Mouse (Mus musculus): ENCODE results near the gene 2610001J05Rik. TPM values are rescaled to one million over a fixed set of nuclear protein-coding genes. Genes with fewer than 3 reads are reported as not detected.
"Not testable (repeated sequence)": the region's sequence is repeated elsewhere in the genome, so short reads cannot be mapped to it uniquely, and the experiment has no call there.

The 2610001J05Rik gene
- 10 to 100 TPM; 32.6 to 50.1 TPM for total RNA-seq (2021)
- polyA plus RNA-seq (2012; rRNA removed), result 4.4 and 5.6 TPM in 2 replicates
- long read RNA-seq, transcript 2610001J05Rik-201 (3 exons, 3,177 nt), result major isoform, 16 of 27 reads
- long read RNA-seq, transcript 2610001J05Rik-203 (1 exons, 1,606 nt), result minor isoform, 8 of 27 reads
- long read RNA-seq, partial matches to known transcripts, result 2 of 27 reads
- long read RNA-seq, other reads (novel, unspliced or antisense), result 1 of 27 reads

DNA sequence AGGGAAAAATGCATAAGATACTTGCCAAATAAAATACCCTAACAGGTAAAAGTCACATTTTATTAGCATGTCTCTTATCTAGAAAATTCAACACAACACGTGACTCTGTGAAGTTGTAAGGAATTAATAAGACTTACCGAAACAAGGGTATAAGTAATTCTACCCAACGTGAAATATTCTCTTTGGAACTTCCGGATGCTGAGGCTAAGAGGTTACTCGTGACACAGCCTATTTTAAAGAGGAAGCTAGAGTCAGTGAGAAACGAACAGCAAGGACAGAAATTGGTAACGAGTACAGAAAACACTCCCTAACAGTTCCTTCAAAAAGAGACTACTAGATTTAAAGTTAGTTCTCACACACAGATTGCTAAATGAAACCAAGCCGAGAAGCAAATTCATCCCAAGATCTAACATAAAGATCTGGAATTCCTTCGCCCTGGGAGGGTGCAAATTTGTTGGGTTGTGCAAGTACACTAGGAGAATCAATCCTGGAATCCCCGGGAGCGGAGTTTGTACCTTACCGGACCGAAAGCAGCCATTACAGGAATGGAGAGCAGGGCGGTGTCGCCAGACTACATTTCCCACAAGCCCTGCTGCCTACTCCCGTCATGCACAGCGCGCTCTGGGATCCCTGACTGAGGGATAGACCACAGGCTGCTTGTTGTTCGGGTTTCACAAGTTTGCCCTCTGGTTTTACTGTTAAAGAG lies at the start of gene 2610001J05Rik:
2610001J05Rik (minus strand) TSS at position 600 of the 706 bp plus-strand sequence.
- peak; percentile 93 for DNase-seq

GRCm38 (mm10) chr6:13909762-13910537 lies 38.6 kb upstream of the 2610001J05Rik start:
- no peak for DNase-seq

DNA sequence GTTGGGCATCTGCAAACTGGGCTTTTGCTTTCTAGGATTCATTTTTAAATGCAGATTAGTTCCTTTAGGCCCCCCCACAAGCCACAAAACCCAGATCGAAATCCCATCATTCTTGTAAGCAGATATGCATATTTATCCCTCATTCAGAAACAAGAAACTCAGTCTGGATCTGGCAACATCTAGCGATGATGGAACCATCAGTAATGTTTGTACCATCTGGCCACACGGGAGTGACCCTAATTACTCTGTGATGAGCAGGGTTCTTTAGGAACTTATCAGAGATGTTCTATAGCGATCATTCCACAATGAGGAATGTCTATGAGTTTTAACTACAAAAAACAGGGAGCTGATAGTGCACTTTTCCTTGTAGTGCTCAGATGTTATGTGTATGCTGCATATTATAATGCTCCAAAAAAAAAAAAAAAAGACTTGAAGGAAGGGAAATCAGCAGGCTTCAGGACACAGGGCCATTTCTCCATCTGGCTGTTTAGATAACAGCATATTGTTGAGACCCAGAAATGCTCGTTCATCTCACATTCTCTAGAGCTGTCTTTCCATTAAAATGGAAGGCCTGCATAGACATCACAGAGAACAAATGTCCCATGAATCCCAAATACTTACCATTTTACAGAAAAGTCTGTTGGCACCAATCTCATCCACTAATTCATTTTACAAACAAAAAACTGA lies 31.8 kb upstream of the 2610001J05Rik start:
- no peak for DNase-seq

DNA sequence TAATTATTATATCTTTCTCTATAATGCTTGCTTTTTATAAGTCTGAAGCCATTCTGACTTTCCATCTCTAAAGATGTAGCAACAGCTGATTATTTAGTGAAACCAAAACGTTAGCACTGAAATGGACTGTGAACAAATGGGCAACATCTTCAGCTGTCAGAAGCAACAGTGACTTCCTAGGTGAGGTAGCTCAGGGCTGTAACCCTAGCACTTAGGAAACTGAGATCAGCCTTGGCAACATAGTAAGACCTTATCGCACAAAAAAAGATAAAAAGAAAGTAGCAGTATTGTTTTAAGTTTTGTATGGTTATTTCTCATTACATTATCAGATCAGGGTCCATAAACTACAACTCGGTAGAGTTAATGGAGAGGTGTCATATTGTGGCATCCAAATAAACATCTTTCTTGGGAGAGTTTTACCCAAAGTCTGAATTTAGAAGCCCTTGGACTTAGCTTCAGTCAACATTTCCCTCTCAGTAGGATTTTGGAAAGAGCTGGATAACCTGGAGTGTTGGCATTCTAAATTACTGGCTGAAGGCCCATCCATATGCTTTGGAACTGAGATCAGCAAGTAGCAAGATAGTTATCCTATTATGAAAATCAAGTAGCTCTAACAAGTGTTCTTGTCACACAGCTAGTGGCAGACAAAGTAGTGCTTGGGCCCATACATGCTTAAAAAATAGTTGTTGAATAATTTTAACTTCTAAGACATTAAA lies 13.7 kb upstream of the 2610001J05Rik start:
- DNase-seq, result no peak

- DNase-seq, result no peak
Measured at GRCm38 (mm10) chr6:13882919-13883318, 11.6 kb upstream of the 2610001J05Rik start.

GRCm38 (mm10) chr6:13873959-13874358 lies 2.6 kb upstream of the 2610001J05Rik start:
- DNase-seq, result no peak

- peak; percentile 4 for DNase-seq
Measured at GRCm38 (mm10) chr6:13872076-13872475, 758 bp upstream of the 2610001J05Rik start.

DNA sequence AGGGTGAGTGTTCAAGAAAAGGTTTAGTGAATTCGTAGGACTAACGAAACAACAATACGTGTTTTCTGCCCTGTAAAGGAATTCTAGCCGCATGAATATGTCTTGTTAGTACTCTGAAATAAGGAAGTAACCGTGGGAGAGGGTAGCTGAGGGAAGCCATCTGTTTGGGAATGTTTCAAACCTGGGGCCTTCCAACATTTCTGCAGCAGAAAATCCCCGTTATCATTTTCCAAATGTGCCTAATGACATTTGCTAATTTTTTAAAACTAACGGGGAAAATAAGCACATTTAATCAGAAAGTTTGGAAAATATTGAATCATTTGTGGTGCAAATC lies 274 bp upstream of the 2610001J05Rik start:
- DNase-seq, result no peak

GRCm38 (mm10) chr6:13870289-13870741 lies 1.0 kb downstream of the 2610001J05Rik start:
- peak; percentile 5 for DNase-seq

- DNase-seq, result no peak
Measured at GRCm38 (mm10) chr6:13860596-13860995, 10.7 kb downstream of the 2610001J05Rik start.

DNA sequence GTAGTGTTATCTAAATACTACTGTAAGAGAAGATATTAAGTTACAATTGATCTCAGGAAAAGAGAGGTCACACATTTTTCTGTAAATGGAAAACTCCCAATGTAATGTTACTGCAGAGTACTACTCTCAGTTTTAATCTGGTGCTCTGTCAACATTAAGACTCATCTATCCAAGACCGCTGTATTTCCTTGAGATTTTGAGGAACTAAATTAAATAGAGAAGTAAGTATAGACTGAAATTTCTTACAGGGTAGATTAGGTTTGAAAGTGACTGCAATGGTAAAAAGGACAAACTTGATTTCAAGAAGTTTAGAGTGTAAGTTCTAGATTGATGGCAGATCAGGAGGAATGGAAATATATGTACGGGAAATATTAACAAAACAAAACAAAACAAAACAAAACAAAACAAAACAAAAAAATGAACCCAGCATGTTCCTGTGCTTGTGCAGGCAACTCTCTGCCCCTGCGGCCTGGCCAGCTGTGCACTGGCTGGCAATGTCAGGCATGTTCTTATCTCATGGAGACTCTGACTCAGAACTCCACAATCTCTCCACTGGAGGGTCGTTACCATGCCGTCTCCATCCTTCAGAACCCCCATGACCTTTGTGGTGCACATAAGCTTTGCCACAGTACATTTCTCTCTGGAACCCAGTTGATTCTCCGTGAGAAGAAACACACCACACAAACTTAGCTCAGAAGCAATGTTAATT lies 11.3 kb downstream of the 2610001J05Rik start:
- DNase-seq, result no peak

DNA sequence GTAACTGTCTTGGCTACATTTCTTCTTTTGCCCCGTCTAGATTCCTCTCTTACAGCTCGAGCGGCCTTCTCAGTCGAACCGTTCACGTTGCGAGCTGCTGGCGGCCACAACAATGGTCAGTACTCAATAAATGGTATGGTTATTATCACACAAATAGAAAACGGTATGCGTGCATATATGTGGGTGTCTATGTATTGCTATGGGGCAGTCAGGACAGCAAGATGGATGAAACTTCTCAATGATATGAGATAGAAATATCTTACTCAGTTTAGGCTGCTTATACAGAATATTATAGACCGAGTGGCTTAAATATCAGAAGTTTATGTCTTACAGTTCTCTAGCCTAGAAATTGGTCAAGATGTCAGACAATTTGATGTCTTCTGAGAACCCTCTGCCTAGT lies 17.1 kb downstream of the 2610001J05Rik start:
- no peak for DNase-seq

DNA sequence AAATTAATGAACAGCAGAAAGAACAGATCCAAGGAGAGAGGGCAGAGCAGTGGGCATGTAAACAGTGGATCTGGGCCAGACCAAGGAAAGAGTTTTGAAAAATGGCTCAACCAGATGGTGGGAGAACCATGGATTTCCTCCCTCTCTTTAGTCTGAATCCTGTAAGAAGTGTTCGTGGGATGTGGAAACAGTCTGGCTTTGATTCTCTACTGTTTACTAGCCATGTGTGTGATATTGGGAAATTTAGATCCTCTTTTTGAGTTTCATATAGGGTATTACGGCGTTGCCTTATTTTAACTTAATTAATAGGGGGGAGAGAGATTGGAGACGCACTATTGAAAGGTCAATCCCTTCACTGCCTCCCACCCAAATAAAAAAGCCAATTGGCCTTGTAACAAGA lies 18.1 kb downstream of the 2610001J05Rik start:
- no peak for DNase-seq

DNA sequence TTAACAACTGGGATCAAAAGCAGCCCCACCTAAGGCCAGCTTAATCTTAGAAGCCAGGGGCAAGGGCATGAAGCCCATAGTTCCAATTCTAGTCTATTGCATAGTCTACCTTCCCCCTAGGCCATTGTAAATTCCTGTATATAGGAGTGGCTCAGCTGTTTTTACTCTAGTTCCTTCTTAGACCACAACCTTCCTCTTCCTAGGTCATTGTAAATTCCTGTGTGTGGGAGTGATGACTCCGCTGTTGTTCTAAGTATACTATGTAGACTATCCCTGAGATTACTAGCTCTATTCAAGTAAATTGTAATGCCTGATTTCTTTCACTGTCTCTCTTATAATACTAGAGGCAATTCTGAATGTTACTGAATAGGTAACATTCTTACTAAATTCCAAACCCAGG lies 25.3 kb downstream of the 2610001J05Rik start:
- not testable (repeated sequence) for DNase-seq

GRCm38 (mm10) chr6:13839345-13840054 lies 31.8 kb downstream of the 2610001J05Rik start, which contains the start of gene Gpr85:
TSS of gene Gpr85 (minus strand) at chr6:13839942.
- DNase-seq, result peak; percentile 10

GRCm38 (mm10) chr6:13838677-13839344 lies 32.5 kb downstream of the 2610001J05Rik start:
- DNase-seq, result peak; percentile 83

DNA sequence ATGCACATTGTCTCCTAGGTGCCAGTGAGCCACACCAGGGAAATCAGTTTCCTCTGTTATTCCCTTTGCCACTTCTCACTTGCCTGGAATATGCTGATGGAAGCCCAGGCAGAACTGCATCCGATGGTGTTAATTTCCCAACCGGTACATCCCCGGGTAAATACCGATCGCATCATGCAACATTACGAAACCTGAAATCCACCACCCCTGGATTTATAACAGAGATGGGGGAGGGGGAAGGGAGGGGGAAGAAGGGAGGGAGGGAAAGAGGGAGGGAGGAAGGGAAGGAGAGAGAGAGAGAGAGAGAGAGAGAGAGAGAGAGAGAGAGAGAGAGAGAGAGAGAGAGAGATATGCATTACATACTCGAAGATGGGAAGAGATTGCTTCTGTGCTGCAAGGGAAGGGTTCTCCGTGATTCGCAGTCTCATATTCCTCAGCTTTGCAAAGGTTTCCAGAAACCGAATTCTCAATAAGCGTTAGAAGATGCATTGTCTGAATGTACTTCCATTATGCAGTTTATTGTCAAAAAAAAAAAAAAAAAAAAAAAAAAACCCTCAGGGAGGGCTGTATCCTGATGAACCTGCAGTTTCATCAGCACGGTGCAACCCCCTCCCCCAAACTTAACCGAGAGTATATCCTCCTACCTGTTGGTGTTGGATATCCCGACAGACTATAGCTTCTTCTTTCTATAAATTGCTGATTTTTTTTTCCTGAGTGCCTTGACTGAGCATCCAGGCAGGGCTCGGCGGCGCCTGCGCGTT lies 33.2 kb downstream of the 2610001J05Rik start:
- no peak for DNase-seq

DNA sequence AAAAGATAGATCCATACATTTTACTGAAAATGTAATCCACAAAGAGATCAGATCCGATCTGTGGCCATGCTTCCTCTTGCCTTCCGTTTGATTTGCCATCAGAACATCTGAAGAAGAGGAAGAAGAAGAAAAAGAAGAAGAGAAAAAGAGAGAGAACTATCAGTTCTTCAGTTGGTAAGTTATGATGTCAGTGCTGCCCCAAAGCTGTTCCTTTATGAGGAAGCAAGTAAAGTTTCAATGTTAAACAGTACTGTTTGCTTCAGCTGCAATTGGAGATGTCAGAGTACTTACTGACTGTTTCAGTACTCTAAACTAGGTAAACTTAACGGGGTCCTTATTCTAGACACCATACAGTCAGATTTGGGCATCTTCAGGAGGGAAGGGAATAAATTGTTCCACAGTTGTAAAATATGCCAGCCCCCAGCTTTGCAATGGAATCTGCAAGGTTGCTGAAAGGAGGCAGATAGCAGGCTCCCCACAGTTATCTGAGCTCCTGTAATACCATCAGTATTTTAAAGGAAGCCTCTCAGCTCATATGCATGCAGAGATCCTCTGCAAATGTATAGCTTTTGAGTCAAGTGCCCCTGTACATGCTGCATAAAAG lies 34.2 kb downstream of the 2610001J05Rik start:
- DNase-seq, result no peak

Data from adrenal gland, adult 2 months (tissue).